Mouse (Mus musculus): ENCODE results near the gene Sstr3.

Gene Sstr3

DNA sequence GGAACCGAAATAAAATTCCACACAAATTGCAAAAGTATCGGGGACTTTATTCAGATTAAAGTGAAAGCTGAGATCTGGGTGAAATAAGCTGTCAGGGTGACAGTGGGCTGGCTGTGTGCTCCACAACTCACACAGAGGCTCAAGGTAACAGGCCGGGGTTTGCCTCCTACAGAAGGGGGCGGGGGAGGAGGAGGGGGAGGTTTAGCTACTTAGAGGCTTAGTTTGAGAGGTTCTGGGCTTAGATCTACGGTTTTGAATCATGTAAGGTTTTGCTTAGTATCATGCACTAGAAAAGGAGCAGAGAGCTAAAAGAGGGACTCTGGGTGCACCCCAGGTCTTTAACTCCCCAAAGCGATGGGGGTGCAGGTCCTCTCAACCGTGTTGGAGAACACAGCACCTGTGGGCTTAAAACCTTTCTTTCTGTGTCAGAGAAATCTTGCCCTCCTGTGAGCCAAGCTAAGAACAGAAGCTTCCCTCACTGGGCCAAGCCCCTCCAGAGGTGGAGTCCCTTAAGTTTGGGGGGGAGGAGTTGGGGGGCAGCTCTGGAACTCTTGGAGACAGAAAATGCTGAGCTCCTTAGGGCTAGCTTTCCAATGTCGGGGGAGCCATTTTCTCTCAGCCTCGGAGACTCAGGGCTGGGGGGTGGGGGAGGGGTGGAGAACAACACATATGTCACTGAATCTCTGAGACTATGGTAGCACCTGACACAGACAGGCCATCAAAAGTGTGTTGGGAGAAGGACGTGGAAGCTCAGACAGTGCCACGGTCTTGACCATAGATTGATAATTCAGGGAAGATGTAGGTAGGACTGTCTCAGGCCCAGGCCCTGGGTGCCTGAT is 14.9 kb upstream of the Sstr3 start:
- no peak for DNase-seq (ENCODE audit: low spot score)

DNA sequence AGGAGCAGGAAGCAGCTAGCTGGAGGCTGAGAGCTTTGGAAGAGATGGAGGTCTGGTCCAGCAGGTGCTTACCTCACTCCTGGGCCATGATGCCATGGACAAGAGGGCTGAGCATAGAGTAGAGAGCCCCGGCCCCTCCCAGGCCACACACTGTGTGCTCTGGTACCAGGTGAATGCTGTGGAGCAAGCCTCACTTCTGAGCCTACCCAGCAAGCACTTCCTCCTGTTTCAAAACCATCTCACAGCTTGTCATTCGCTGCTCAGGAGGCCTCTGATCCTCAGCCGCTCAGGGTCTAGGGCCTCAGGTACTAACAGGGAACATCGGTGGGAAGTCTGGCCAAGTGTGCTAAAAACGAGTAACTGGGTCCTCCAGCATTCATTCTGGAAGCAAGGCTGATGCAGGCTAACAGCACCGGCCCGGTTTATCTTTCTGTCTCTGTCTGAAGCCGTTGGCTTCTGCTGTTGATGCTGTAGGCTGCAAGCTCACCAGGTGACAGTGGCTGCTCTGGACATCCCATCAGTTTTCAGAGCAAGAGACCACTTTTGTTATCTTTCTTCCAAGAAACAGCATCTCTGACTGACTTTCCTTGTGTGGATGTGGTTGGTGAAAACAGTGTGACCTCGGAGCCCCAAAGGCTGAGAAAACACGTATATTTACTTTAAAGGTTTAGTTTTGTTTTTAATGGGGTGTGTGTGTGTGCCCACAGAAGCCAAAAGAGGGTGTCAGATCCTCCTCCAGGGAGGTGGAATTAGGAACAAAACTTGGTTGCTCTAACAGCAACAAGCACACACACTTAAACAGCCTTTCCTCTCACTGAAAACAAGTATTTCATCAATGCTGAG is 13.4 kb upstream of the Sstr3 start:
- no peak for DNase-seq (ENCODE audit: low spot score)

DNA sequence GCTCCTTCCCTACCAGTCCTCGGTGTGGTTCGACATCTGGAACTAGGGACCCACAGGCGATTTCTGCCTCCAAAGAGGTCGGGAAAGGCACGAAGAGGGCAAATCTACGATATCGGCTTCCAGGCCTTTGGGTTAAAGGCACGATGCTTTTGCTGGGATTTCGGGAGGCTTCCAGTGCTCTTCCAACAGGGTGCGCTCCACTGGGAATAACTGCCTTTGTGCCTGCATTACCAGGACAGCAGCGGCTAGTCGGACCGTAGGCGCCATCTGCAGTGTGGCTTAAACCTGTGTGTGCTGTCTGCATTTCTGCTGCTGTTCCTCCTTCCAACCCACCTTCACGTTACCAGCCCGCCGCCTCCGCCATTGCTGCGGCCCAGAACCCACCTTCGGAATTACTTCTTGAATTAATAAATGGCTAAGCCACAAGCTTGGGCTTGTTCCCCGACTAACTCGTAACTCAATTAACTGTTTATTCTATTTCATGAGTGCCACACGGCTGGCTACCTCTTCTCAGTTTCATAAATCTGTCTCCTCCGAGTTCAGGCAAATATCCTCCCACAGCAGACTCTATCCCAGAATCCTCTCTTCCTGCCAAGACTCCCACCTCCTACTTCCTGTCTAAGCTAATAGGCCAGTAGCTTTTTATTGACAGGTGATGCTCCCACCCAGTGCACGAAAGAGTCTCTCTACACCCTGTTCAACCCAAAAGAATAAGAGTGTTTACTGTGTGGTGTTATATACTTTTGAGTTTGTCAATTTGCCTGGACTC is 10.2 kb upstream of the Sstr3 start:
- DNase-seq (ENCODE audit: low spot score), result no peak

DNA sequence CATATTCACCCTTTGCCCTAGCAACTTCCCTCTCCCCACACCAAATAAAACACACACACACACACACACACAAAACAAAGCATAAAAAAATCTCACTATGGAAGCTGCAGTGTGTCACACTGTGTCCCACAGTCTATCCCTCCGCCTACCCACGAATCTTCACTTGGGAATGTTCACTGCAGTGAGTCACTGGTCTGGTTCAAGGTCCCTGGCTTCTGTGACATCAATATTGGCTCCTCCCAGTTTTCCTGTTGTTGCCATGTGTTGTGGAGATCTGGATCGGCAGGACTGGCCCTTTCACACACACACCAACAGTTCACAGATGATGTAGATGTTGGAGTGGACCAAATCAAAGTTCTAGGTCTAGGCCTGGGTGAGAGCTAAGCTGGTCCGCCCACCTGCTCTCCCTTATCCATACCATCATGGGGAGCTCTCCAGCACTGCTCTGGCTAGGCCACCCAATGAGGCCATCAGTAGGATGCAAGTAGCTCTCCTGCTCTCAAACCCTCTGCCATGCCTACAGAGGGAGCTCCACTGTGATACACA is 4.8 kb upstream of the Sstr3 start:
- no peak for DNase-seq (ENCODE audit: low spot score)

DNA sequence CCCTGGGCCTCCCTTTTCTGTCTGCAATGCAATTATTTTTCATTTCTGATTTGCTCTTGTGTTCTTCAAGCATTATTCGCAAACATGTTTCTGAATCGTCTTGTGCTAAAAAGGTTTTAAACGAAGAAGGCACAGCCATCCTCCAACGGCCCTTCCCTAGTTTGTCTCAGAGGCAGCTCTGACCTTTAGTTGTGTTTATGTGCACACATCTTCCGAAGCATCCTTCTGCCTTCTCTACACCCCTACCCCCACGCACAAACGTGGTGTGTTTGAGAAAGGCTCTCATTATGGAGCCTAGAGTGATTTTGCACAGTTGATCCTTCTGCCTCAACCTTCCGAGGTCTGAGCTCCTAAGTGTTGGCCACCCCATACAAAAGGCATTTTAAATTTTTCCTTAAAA is 4.2 kb upstream of the Sstr3 start:
- no peak for DNase-seq (ENCODE audit: low spot score)

DNA sequence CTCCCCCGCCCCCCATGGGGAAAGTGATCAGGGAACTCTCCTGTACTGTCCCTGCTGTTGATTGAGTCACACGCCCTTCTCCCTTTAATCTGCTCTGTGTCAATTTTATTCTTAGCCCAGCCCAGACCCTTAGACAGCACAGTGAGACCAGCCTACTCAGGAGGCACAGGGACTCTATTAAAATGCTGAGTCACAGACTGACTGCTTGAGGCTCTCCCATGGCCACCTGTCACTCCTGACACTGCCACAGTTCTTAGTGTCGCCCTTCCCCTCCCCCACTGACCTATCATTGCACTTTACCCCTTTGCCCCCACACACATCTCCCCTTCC is 3.8 kb upstream of the Sstr3 start:
- DNase-seq (ENCODE audit: low spot score), result no peak

DNA sequence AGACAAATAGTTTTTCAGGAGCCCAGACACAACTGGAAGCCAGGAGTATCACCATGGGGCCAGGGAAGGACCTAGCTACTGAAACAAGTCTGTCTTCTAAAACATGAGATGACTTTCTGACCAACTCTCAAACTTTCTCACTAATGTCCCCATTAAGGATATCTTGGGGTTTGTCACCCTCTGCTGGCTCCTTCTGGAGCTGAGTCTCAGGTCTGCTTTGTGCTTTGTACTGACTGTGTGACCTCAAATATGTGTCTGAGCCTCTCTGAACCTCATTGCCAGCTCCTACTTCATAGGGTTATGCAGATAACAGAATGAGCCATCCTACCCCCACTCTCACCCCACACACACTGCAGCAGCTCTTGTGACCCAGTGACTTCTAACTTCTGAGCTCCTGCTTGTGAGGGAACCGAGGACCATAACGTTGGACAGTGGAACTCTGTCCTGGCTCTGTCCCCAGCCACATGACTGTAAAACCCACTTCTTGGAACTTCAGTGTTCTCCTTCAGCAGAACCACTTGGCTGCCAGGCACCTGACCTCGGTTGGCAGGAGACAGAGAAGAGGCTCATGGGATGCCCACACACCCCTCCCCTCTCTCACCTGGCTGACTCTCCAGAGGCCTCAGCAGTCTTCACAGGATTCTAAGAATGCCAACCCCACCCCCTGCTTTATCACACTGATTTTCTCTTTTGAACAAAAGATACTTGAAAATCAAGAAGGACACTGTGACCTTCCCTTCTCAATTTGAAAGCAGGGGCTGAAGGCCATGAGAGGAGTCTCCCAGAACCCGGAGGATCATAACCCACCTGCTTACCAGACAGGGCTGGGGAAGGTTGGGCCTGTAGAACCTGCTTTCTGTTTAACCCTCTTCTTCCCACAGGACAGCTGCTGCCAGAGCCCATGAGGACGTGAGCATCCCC is 3.2 kb upstream of the Sstr3 start:
- DNase-seq (ENCODE audit: low spot score), result no peak

DNA sequence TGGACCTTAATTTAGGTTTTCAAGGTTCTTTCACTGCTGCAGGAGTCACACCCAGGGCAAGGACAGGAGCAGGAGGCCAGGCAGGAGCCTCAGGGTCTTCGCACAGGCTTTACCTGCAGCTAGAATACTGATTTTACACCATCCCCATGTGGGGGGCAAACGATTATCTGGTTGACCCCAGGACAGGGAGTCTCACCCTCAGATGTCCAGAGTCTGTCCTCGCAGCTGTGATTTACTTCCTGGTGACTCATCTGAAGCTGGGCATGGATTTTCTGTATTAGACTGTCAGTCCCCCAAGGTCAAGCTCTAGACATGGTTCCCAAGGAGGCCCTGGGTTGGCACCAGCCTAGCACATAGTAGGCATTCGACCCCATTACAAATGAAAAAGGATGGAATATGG is 1.6 kb upstream of the Sstr3 start:
- DNase-seq (ENCODE audit: low spot score), result no peak

DNA sequence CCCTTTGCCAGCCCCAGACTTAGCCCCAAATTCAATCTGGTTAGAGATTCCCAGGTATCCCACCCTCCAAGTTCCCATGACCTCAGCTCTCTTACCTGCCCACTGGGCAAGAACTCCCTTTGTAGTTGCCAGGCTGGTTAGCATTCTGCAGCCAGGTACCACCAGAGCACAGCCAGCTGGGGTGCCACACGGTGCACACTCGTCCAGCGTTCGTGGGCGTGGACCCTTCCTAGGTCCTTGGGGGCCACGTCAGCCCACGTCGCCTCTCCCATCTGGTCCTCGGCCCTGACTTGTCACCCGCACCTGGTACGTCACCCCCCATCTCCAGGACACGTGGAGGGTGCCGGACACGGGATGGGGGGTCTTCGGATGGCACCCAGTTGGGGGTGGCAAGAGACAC is 444 bp downstream of the Sstr3 start:
- DNase-seq (ENCODE audit: low spot score), result no peak

DNA sequence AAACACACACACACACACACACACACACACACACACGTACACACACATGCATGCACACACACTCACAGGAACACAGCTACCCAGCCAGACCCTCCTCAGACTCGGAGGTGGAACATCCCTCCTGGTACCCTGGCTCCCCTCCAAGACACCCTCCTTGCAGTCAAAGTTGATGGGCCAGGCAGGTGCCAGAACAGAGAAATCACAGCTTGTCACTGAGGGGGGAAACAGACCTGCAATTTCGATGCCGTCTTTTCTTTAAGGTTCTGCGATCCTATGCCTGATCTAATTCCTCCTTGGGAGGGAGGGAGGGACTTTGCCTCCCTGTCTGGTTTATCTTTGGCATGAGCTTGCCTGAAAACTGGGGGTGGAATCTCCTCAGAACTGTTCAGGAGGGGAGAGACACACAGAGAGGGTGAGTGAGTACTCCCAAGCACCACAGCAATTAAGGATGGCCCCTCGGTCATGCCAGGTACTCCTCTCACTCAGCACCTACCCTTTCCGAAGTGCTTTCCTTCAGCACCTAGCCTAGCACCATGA is 1.6 kb downstream of the Sstr3 start:
- DNase-seq (ENCODE audit: low spot score), result no peak

DNA sequence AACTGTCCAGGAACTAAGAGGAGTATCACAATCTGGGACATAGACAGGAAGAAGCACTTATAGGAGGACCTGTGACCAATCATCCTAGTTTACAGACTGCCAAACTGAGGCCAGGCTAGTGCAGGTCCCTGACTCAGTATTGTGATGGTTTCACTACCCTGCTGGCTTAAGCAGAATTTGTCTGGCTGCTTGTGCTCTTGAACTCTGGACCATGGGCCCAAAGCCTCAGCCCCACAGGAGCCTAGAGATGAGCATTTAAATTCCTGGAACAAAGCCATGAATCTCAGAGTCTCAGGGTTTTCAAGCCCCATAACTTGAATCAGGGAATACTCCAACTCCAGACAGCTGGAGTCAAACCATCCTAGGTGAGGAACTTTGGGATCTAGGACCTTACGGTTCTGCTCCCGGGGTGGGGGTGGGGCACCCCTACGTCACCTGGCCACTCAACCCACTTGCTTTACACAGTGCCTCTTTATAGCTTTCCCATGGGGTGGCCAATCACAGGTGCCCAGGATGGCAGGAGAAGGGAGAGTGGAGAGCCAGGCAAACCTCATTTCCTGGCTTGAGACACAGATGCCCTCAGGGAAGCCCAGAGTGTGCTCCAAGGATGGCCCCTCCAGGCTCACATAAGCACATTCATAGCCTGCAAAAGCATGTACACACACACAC is 2.3 kb downstream of the Sstr3 start:
- DNase-seq (ENCODE audit: low spot score), result no peak

DNA sequence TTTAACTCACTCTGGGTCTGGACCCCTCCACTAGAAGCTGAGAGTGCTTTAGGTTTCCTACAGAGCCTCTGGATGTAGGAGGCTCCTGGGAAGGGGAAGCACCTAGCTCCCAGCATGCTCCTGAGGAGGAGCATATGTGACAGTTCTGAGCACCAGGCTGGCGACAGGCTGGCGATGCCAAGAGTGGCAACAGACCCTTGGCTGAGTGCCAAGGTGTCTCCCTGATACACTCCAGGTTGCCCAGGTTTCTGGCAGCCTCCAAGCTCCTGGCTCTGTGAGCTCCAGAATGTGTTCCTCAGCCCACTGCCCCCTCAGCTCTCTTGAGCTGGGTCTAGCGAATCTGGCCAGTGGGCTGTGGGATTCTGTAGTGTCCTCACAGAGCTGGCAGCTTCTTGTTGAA is 2.9 kb downstream of the Sstr3 start:
- no peak for DNase-seq (ENCODE audit: low spot score)

DNA sequence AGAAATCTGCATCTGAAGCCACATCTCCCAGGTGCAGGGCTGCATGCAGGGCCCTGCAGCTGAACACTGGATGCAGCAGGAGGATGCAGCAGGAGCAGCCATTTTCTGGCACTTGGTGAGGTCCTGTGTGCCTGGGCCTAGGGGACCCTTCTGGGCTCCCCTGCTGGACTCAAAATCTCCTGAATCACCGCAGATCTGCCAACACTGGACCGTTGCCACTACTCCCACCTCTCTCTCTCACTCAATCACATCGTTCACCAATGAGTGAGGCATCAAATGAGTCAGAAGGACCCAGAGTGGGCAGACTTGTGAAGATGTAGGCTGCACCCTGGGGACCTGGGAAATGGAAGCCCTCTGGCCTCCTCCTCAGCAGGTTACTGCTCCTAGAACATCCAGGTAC is 3.4 kb downstream of the Sstr3 start:
- no peak for DNase-seq (ENCODE audit: low spot score)

DNA sequence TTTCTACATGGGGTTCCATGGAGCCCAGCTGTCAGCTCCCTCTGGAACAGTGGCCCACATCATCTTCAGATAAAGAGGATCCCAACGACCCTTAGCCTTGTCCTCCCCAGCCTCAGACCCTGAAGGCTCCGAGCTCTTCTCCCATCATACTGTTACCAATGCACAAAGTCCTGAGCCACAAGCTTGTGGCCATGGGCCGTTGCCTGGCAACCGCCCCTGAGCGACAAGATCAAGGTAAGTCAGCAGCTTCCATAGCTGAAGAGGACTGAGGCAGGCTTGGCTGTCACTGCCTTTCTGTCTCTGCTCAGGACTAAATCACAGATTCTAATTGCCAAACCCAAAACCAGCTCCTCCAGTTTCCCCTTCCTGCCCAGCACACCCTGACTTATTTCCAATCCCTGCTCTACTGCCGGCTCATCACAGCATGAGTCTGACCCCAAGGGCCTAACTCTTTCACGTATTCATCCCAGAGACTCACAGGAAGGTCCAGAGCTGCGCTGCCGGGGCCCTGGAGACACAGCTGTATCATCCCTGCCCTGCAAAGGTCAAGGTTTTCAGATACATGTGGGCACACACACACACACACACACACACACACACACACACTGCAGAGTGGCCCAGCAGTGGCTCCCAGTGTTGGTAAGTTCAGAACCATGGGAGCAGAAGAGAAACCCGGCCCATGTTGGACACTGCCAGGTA is 8.6 kb downstream of the Sstr3 start:
- DNase-seq (ENCODE audit: low spot score), result no peak

DNA sequence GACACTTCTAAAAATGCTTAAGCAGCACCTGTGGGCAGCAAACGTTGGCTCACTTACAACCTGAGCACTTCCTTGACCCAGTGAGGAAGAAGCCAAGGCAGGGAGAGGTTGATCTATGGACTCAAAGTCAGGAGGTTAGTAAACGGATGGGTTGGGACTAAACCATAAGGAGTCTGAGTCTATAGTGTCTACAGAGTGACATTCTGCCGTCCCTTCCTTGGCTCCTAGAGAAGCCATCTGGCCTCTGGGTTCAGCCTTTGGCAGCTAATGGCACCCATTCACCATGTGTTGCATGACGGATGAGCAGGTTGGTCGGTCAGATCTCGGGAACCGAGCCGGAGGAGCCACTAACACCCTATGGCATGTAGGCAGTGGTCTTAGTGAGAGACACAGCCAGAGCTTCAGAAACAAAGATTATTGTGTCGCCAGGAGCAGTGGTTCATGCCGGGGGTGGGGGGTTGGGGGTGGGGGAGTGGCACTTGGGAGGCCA is 11.1 kb downstream of the Sstr3 start:
- DNase-seq (ENCODE audit: low spot score), result no peak

DNA sequence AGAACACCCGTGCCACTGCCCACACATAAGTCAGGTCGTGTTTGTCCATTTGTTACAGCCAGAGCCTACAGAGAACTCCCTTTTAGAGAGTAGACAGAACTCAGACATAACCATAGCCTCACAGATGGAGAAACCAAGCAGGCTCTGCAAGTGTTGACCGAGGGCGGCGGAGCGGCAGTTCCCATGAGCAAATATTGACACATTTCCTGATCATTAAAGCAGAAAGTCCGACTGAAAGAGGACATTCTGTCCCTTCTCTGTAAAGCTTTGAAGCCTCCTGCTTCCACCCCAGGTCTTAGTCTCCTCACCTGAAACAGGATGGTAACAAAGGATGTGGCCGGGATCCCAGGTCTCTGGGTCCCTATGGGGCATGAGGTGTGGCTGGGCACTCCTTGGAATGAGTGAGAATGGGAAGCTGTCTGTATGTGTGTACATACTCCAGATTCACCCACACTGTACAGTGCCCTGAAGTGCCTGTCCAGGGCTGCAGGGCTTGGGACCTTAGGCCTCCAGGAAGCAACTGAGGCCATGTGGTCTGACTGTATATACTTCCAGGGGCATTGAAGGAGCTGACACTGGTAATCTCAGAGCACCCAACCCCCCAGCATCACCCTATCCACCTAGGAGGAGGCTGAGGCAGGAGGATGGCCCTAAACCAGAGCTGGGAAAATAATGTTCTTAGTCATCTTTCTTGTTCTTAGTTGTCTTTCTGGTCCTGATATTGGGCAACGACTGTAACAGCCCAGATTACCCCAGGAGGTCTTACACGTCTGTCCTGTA is 11.7 kb downstream of the Sstr3 start:
- no peak for DNase-seq (ENCODE audit: low spot score)

DNA sequence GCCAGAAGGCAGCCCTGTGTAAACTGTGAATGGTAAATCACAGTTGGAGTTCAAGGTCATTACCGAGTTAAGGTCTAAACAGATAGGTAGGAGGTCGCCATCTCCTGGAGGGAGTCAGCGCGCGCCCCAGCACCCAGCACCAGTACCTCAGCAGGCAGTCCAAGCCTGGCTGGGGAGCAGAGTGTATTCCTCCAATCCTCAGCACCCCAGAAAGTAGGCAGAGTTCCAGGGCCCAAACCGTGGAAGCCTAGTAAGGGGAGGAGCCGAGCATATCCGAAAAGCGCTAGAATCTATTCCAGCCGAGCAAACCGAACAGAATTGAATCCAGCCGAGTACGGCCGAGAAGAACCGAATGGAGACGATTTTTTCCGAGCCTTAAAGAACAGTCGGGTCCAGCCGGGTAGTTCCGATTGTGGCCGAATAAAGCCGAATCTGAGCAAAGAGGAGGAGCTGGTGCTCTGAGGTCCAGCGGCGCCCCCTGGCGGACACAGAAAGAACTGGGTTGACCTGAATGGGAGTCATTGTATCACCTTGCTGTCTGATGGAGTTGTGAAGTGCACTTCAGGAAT is 12.5 kb downstream of the Sstr3 start:
- DNase-seq (ENCODE audit: low spot score), result peak; percentile 99

DNA sequence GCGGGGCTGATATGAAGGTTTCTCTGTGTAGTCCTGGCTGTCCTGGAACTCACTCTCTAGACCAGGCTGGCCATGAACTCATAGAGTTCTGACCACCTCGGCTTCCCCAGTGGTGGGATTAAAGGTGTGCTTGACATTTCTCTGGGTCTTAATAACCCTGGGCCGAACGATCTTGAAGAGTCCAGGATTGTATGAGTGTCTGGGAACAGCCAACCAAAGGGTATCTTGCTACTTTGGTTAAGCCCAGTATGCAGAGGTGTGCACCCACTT is 13.1 kb downstream of the Sstr3 start:
- DNase-seq (ENCODE audit: low spot score), result no peak
